Mouse (Mus musculus) layer of hippocampus, adult 9-10 months (tissue): ENCODE data around the gene Gm10643.
A peak's percentile ranks its signal among the peaks of the same experiment; 100 is the strongest.

Source experiments
- DNase-seq: peaks from one replicate; pipeline ENCODE4 v3.0.0; 2022; ENCODE audit warnings: low spot score

Gene Gm10643

GRCm38 (mm10) chr8:84039050-84039449 is 25.9 kb downstream of the Gm10643 start:
- peak; percentile 57 for DNase-seq

GRCm38 (mm10) chr8:84038015-84038414 is 26.9 kb downstream of the Gm10643 start:
- DNase-seq: no peak

- no peak for DNase-seq
These were observed 32.2 kb downstream of the Gm10643 start for GRCm38 (mm10) chr8:84032777-84033176.

GRCm38 (mm10) chr8:84029272-84029671 is 35.7 kb downstream of the Gm10643 start:
- DNase-seq: no peak

GRCm38 (mm10) chr8:84027449-84027848 is 37.5 kb downstream of the Gm10643 start:
- DNase-seq: no peak

- DNase-seq: no peak
These were observed 39.1 kb downstream of the Gm10643 start for GRCm38 (mm10) chr8:84025863-84026262.

- no peak for DNase-seq
These were observed 40.8 kb downstream of the Gm10643 start for GRCm38 (mm10) chr8:84024171-84024570.

- DNase-seq: no peak
These were observed 41.3 kb downstream of the Gm10643 start for GRCm38 (mm10) chr8:84023631-84024030.

GRCm38 (mm10) chr8:84023085-84023484 is 41.9 kb downstream of the Gm10643 start:
- no peak for DNase-seq

GRCm38 (mm10) chr8:84021569-84021968 is 43.4 kb downstream of the Gm10643 start:
- DNase-seq: no peak

- DNase-seq: no peak
These were observed 43.8 kb downstream of the Gm10643 start, which contains the start of gene Palm3 for GRCm38 (mm10) chr8:84021096-84021495. Palm3 (plus strand) TSS chr8:84021471.

GRCm38 (mm10) chr8:84019738-84020137 is 45.2 kb downstream of the Gm10643 start:
- DNase-seq: no peak

- DNase-seq: no peak
These were observed 49.1 kb downstream of the Gm10643 start for GRCm38 (mm10) chr8:84015833-84016232.
